In the genomic region with DNA sequence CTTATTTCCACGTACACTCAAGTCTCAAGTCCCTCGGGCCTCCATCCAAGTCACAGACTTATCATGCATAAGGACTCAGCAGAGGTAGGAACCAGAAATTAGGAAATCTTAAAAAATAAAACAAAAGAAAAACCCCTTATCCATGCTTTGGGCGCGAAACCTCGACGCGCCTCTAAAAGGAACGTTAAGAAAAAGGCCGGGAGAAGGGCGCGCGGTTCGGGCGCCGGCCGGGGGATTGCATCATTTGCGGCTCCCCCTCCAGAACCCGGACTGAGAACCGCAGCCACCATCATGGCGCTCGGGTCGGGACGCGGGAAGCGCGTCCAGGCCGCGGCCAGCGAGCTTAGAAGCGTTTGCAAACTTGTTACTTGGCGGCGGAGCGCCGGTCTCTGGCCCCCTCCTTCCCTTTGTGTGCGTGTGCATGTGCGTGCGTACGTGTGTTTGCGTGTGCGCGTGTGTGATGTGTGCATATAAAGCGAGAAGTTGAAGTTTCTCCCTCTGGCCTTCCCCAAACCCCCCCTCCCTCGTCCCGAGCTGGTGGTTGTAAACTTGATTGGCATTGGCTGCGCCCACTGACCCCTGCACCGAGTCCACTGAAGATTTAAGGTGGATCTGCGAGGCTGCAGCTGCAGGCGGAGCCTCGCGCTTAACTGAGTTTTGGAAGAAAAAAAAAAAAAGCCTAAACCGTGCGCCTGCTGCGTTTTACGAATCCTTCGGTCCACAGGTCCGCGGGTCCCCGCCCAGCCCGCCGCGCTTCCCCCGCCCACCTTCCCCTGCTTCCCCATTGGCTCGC, we compare ENCODE assay signal across 8 mouse cellular contexts. TPM values are rescaled to one million over a fixed set of nuclear protein-coding genes. Genes with fewer than 3 reads are reported as not detected.
A peak's percentile ranks its signal among the peaks of the same experiment; 100 is the strongest.
DNase-seq lines count a peak whose midpoint lies in the region; ATAC-seq and TF ChIP-seq lines count a peak whose summit lies in the region.

No protein-coding gene starts in this region.

- WGBS in hindbrain, postnatal 0 days: under 1% methylated on average over 63 of the region's 63 CpGs

- H3K27ac ChIP-seq in gastrocnemius, adult 2 months: peak overlapping the region; percentile 96
- peak overlapping the region; percentile 89 for H3K27ac ChIP-seq in hindbrain, postnatal 0 days

- no peaks in the 10 kb centered on the region for H3K27me3 ChIP-seq in hindbrain, postnatal 0 days (ENCODE audit: insufficient read depth, low read length)

- H3K36me3 ChIP-seq in hindbrain, postnatal 0 days (ENCODE audit: insufficient read depth, low read length): no peaks in the 10 kb centered on the region

- H3K4me1 ChIP-seq in hindbrain, postnatal 0 days (ENCODE audit: insufficient read depth, low read length): peaks cover 14% of the 10 kb centered on the region; the same call in 1 of the 2 replicates

- peak overlapping the region; percentile 78 for H3K4me2 ChIP-seq in hindbrain, postnatal 0 days (ENCODE audit: low read depth, low read length)

- H3K4me3 ChIP-seq in gastrocnemius, adult 2 months: peak overlapping the region; percentile 95
- H3K4me3 ChIP-seq in hindbrain, postnatal 0 days (ENCODE audit: low read length): peak overlapping the region; percentile 59

- TF ChIP-seq CTCF in gastrocnemius, adult 2 months (IDR thresholded peaks at IDR 0.05): no peak
- no peak for TF ChIP-seq CTCF in hindbrain, postnatal 0 days (IDR thresholded peaks at IDR 0.05; ENCODE audit: low read depth)

- intact Hi-C loops in gastrocnemius, adult 2 months (cut with DNase I): loop anchor here (10.0 kb wide), 1 partner anchor 283 kb away; no protein-coding TSS in a partner anchor
- intact Hi-C loops in left cerebral cortex, postnatal 25 days (cut with DNase I): loop anchor here (1.0 kb wide), 1 partner anchor 8 kb away; the partner anchor contains the start of gene Cdkn1b

- peak overlapping the region; percentile 85 for H3K9ac ChIP-seq in hindbrain, postnatal 0 days (replicated peaks; ENCODE audit: low read length)

- peak; percentile 94 for ATAC-seq in hindbrain, postnatal 0 days

- H3K9me3 ChIP-seq in hindbrain, postnatal 0 days (ENCODE audit: low read length): no peaks in the 10 kb centered on the region

- peak; percentile 94 for DNase-seq in adipocyte (ENCODE audit: low spot score)
- DNase-seq in cerebellum, postnatal 4 days (ENCODE audit: low spot score in 2 of 2): peak; percentile 49 to 83
- DNase-seq in gastrocnemius, adult 2 months: peak; percentile 85
- DNase-seq in hindbrain, postnatal 0 days (ENCODE audit: low spot score): peak; percentile 93
- peak; percentile 54 to 65 for DNase-seq in left cerebral cortex, postnatal 25 days (ENCODE audit: low spot score in 2 of 2)
- DNase-seq in mesoderm, embryonic 11.5 days (ENCODE audit: low read depth, low spot score): peak; percentile 98
- peak; percentile 67 for DNase-seq in right cerebral cortex, postnatal 25 days
- DNase-seq in urinary bladder, postnatal 36 days (ENCODE audit: low spot score in 2 of 2): peak; percentile 78 to 87

RNA-seq across cellular contexts. Expression of gene Cdkn1b, which starts 8.1 kb away (rescaled TPM):
- 10 to 100 TPM; 36.1 to 41.8 TPM for total RNA-seq in gastrocnemius, adult 2 months (2021)
- total RNA-seq in hindbrain, postnatal 0 days (2014; rRNA removed): 33.2 and 44.7 TPM in 2 replicates
- polyA plus RNA-seq in hindbrain, postnatal 0 days (2015; fragmentation: Nextera tagmentation; extraction: Ambion mirVana): 26.3 and 30.2 TPM in 2 replicates
- total RNA-seq in left cerebral cortex, postnatal 25 days (2021): 10 to 100 TPM; 40.3 to 43.2 TPM

RNA-seq across cellular contexts. Expression of gene Gpr19, which starts 29.9 kb away (rescaled TPM):
- total RNA-seq in gastrocnemius, adult 2 months (2021): 1 to 10 TPM; 4.0 to 4.1 TPM
- total RNA-seq in hindbrain, postnatal 0 days (2014; rRNA removed): 33.2 and 43.7 TPM in 2 replicates
- 33.7 and 33.9 TPM in 2 replicates for polyA plus RNA-seq in hindbrain, postnatal 0 days (2015; fragmentation: Nextera tagmentation; extraction: Ambion mirVana)
- total RNA-seq in left cerebral cortex, postnatal 25 days (2021): 10 to 100 TPM; 25.3 to 27.3 TPM

RNA-seq across cellular contexts. Expression of gene Apold1, which starts 53.2 kb away (rescaled TPM):
- 1 to 10 TPM; 1.0 to 5.0 TPM for total RNA-seq in gastrocnemius, adult 2 months (2021)
- total RNA-seq in hindbrain, postnatal 0 days (2014; rRNA removed): 6.3 and 7.0 TPM in 2 replicates
- polyA plus RNA-seq in hindbrain, postnatal 0 days (2015; fragmentation: Nextera tagmentation; extraction: Ambion mirVana): 4.2 and 4.8 TPM in 2 replicates
- 1 to 10 TPM; 4.1 to 4.5 TPM for total RNA-seq in left cerebral cortex, postnatal 25 days (2021)

Comparison
In these comparisons a context has a peak if more than half of its experiments do, and no peak if none do; other contexts are left out.
1. Peak in every context shown above with its lines: DNase-seq, ATAC-seq, H3K4me3 ChIP-seq and H3K27ac ChIP-seq.